Mouse (Mus musculus): ENCODE data around the gene Ctla2b. TPM values are rescaled to one million over a fixed set of nuclear protein-coding genes. Genes with fewer than 3 reads are reported as not detected.
A peak's percentile ranks its signal among the peaks of the same experiment; 100 is the strongest.
"Not testable (repeated sequence)": the region's sequence is repeated elsewhere in the genome, so short reads cannot be mapped to it uniquely, and the experiment has no call there.

Ctla2b gene
- total RNA-seq (2022), result 1 to 10 TPM; 1.0 to 2.0 (median 1.3) TPM

- peak; percentile 5 to 19 for DNase-seq (ENCODE audit: low spot score in 2 of 2)
These were observed at the start of gene Ctla2b for GRCm38 (mm10) chr13:60897328-60897727. Gene Ctla2b, minus strand, starts transcription at chr13:60897447.

GRCm38 (mm10) chr13:60941884-60942283 is 44.6 kb upstream of the Ctla2b start, which contains the start of gene Tpbpa:
Gene Tpbpa, minus strand, starts transcription at chr13:60941984.
- not testable (repeated sequence) for DNase-seq (ENCODE audit: low spot score in 2 of 2)

GRCm38 (mm10) chr13:60936500-60936901 is 39.3 kb upstream of the Ctla2b start, which contains the start of the genes Gm49391 and Ctla2a:
Gene Gm49391, minus strand, starts transcription at chr13:60936571.
Gene Ctla2a, minus strand, starts transcription at chr13:60936625.
- DNase-seq (ENCODE audit: low spot score in 2 of 2), result peak in 1 of 2 experiments; percentile 3

- not testable (repeated sequence) for DNase-seq (ENCODE audit: low spot score in 2 of 2)
These were observed 38.2 kb upstream of the Ctla2b start, which contains the start of gene Gm49393 for GRCm38 (mm10) chr13:60935490-60935889. Gene Gm49393, minus strand, starts transcription at chr13:60935590.

DNA sequence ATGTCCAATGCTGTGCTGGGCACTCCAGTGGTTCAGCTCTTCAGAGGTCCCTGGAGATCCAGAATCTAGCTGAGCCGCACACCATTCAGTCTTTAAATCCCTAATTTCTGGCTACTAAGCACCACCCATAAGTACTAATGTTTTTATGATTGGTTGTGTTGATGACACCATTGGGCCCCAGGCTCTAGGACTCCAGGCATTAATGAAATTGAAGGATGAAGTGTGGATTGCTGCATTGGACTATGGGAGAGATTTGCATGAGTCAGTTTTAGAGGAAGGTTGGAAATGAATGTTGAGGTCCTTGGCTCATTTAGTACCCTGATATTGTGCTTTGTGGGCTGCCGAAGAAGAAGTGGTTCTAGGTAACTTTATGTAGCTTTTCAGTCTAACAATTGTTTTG is 7.5 kb upstream of the Ctla2b start, which contains the start of gene Tpbpb:
Gene Tpbpb (minus strand): TSS at position 101 of the 400 bp plus-strand sequence.
- DNase-seq (ENCODE audit: low spot score in 2 of 2), result not testable (repeated sequence)

- DNase-seq (ENCODE audit: low spot score in 2 of 2), result not testable (repeated sequence)
These were observed 453 bp downstream of the Ctla2b start, which contains the start of gene Gm49392 for GRCm38 (mm10) chr13:60896794-60897193. Gene Gm49392, minus strand, starts transcription at chr13:60896894.

DNA sequence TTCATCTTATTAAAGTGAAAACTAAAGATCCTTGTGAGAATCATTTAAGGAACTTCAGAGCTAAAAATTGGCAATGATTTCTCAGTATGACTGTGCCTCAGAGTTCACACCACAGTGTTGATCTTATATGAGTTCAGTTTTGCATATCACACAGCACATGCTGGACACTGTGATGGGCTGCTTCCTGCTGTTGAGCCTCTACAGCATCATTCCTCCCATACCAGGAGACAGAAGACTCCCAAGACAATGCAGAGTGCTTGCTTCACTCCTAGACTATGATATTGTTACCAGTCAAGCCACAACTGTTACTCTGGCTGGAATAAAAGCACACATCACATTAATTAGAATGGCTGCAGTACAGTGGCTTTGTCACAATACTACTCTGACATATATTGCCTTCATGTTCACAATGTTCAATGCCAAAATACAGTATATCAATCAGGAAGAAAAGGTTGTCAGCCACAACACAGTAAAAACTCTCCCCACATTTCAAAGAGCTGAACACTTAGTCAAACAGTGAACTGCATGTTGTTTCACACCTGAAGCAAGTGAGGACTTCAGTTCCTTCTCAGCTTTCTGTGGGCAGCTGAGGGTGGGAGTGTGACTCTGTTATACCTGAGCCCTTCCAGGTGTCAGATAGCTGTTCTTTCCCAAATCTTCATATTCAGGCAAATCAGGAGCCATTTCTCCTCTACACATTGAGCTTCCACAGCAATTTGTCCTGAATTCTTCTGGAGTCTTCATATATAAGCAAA is 1.7 kb downstream of the Ctla2b start:
- no peak for DNase-seq (ENCODE audit: low spot score in 2 of 2)

- DNase-seq (ENCODE audit: low spot score in 2 of 2), result no peak
These were observed 4.9 kb downstream of the Ctla2b start for GRCm38 (mm10) chr13:60892301-60892700.

DNA sequence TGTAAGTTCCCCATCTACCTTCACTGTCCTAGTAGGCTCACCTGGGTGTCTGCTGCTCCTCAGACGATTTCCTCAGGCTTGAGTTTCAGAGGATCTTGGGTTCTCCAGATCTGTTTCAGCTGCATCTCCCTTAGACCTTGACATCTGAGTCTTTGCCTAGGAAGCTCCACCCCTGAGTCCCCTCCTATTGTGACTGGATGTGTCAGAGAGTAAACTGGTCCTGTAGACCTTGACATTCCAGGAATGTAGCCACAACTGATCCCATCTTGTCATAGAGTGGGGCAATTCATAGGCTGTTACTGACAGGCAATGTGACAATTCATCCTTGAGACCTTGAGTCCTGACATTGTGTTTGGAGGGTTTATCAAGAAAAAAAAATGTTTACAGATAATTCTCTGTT is 33.0 kb downstream of the Ctla2b start, which contains the start of gene 4930486L24Rik:
Gene 4930486L24Rik (minus strand): TSS at position 195 of the 400 bp plus-strand sequence.
- no peak for DNase-seq (ENCODE audit: low spot score in 2 of 2)

DNA sequence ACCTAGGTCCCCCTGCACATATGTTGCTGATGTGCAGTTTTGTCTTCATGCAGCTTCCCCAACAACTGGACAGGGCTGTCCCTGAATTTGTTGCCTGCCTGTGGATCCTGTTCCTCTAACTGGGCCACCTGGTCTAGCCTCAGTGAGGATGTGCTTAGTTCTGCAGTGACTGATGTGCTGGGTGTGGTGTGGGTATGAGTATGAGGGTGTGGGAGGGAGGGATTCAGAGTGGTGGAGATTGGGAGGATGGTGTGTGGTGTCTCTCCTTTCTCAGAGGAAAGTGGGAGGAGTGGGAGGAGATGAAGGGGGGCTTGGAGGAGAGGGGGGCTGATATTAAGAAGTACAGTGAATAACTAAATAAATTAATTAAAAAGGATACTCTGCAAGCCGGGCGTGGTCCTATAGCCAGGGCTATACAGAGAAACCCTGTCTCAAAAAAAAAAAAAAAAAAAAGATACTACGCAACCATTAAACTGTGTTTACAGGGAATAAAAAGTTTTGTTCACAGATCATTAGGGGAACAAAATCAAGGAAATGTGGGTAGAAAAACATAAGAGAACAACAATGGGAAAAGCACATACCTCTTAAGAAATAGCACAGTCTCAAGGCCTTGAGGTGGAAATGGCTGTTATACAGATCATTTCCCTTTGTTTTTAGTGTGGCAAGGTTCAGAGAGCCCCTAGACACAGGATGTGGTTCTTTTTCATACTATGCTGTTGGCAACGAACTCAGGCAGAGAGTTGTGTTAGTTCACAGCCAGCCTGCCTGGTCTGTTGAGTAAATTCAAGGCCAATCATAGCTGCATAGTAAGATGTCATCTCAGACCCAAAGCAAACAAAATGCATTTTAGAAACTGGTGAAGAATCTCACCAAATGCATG is 48.8 kb downstream of the Ctla2b start:
- DNase-seq (ENCODE audit: low spot score in 2 of 2), result no peak

Other genes starting within 250 kb of the Ctla2b start
- gene BC051665, start 111.1 kb downstream of the Ctla2b start, total RNA-seq (2022), result not detected
- gene Ctsll3, start 94.6 kb downstream of the Ctla2b start, total RNA-seq (2022), result not detected
- gene 4930486L24Rik, start 33.0 kb downstream of the Ctla2b start, total RNA-seq (2022), result under 1 TPM in 3 of 4 experiments, not detected in 1; 0.36 to 0.72 (median 0.56) TPM
- gene Gm49392, start 553 bp downstream of the Ctla2b start, total RNA-seq (2022), result under 1 TPM in 1 of 4 experiments, not detected in 3; 0.80 TPM
- not detected for gene Tpbpb, start 7.4 kb upstream of the Ctla2b start, total RNA-seq (2022)
- under 1 TPM in 1 of 4 experiments, not detected in 3; 0.61 TPM for gene Gm49393, start 38.1 kb upstream of the Ctla2b start, total RNA-seq (2022)
- 1 to 10 TPM in 1 of 4 experiments, under 1 TPM in 3; 0.48 to 2.7 (median 0.55) TPM for gene Gm49391, start 39.1 kb upstream of the Ctla2b start, total RNA-seq (2022)
- 10 to 100 TPM; 10.6 to 33.5 (median 15.2) TPM for gene Ctla2a, start 39.2 kb upstream of the Ctla2b start, total RNA-seq (2022)
- gene Tpbpa, start 44.5 kb upstream of the Ctla2b start, total RNA-seq (2022), result not detected
- gene Ctsj, start 108.5 kb upstream of the Ctla2b start, total RNA-seq (2022), result not detected
- gene Ctsq, start 143.2 kb upstream of the Ctla2b start, total RNA-seq (2022), result not detected

All from gastrocnemius, adult 8-10 months (tissue).